Mouse (Mus musculus): ENCODE measurements around the gene Rps13. TPM values are rescaled to one million over a fixed set of nuclear protein-coding genes. Genes with fewer than 3 reads are reported as not detected.

Gene Rps13
- 1,703 and 1,815 TPM in 2 replicates for polyA plus RNA-seq (2021; fragmentation: Nextera tagmentation)
- long read RNA-seq, experiment 1, transcript Rps13-201 (6 exons, 589 nt): major isoform, 149 of 157 reads
- long read RNA-seq, experiment 1, partial matches to known transcripts: 1 of 157 reads
- long read RNA-seq, experiment 1, other reads (novel, unspliced or antisense): 5 of 157 reads
- long read RNA-seq, experiment 2, transcript Rps13-201 (6 exons, 589 nt): major isoform, 729 of 745 reads
- long read RNA-seq, experiment 2, partial matches to known transcripts: 4 of 745 reads
- long read RNA-seq, experiment 2, other reads (novel, unspliced or antisense): 8 of 745 reads

GRCm38 (mm10) chr7:116333713-116334668 lies at the start of gene Rps13:
Rps13 (minus strand) TSS chr7:116334195.

GRCm38 (mm10) chr7:116307871-116308631 lies 25.9 kb downstream of the Rps13 start, which contains the start of gene Plekha7:
Plekha7 (minus strand) TSS chr7:116308376.

Other genes starting within 250 kb of the Rps13 start
- 0.33 and 0.48 TPM in 2 replicates for gene Gm4353, start 249.6 kb downstream of the Rps13 start, polyA plus RNA-seq (2021; fragmentation: Nextera tagmentation)
- gene Plekha7, start 25.8 kb downstream of the Rps13 start, polyA plus RNA-seq (2021; fragmentation: Nextera tagmentation): 2.9 and 3.7 TPM in 2 replicates
- gene Pik3c2a, start 109.3 kb upstream of the Rps13 start, polyA plus RNA-seq (2021; fragmentation: Nextera tagmentation): 2.5 and 2.8 TPM in 2 replicates
- gene Nucb2, start 170.2 kb upstream of the Rps13 start, polyA plus RNA-seq (2021; fragmentation: Nextera tagmentation): 25.0 and 25.2 TPM in 2 replicates